Mouse (Mus musculus) liver, adult 2 months (tissue): ENCODE results near the gene Naxd.

Source experiments
- CTCF ChIP-seq: fragments of 200-500 bp; IDR thresholded peaks from 2 replicates; pipeline ENCODE4 v1.5.1; 2011; ENCODE audit warnings: low read depth, low read length, control low read depth
- POLR2A ChIP-seq: fragments of 200-500 bp; IDR thresholded peaks from 2 replicates; pipeline ENCODE4 v1.6.1; 2011; ENCODE audit warnings: low read length, control low read depth; ENCODE audit not compliant: insufficient read depth; ENCODE audit errors: extremely low read depth

DNA sequence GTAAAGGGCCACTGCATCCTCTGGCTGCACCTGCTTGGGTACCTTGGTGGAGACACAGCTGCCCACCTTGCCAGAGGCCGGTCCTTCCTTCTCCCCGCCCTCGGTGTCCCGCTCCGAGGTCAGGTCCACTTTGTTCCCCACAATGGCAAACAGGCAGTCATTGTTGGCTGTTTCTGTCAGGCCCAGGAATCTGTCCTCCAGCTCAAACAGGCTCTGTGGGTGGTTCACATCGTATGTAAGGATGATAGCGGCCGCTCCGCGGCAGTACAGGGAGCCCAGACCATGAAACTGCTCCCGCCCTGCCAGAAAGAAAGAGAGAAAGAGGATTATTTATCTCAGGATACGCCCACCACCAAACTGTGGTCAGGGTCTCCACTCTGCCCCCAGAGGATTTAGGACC lies 43.1 kb upstream of the Naxd start:
- no peak for TF ChIP-seq CTCF
- no peak for TF ChIP-seq POLR2A
